Mouse (Mus musculus): ENCODE results near the gene Phactr2. TPM values are rescaled to one million over a fixed set of nuclear protein-coding genes. Genes with fewer than 3 reads are reported as not detected.

The Phactr2 gene
- polyA plus RNA-seq, 1 experiment from 2014 or later, result 7.5 TPM

DNA sequence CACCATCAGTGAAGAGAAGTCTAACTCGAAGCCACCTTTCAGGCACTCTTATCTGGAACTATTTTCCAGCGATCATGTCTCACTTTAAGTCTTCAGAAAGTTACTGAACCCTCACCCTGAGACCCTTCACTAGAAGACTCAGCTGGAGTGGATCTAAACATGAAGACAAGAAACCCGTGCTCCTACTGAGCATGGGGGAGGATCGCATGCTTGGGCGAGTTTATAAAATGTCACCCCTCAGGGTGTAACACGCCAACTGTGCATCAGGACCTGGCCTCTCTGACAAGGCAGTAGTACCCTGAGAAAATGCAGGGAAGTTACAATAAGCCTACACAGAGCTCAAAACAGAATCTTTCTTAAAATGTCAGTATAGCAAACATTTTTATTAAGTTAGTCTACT is 161.6 kb downstream of the Phactr2 start:
- H3K4me2 ChIP-seq (ENCODE audit: low read depth, low read length), result no peak overlapping the region
- no peak overlapping the region for H3K27ac ChIP-seq (ENCODE audit: low read depth, low read length)
- no peaks in the 10 kb centered on the region for H3K9me3 ChIP-seq (ENCODE audit: control insufficient read depth, low read length)
- no peak for ATAC-seq (ENCODE audit: low read depth)
- WGBS, result 62% methylated on average over 6 of the region's 6 CpGs
- no peak overlapping the region for H3K9ac ChIP-seq (replicated peaks; ENCODE audit: low read depth, low read length)
- no peaks in the 10 kb centered on the region for H3K4me1 ChIP-seq (ENCODE audit: control insufficient read depth, insufficient read depth, low read length)
- H3K27me3 ChIP-seq (ENCODE audit: control insufficient read depth, insufficient read depth, low read length), result no peaks in the 10 kb centered on the region
- no peak overlapping the region for H3K4me3 ChIP-seq (ENCODE audit: low read depth, low read length)
- no peaks in the 10 kb centered on the region for H3K36me3 ChIP-seq (ENCODE audit: control insufficient read depth, insufficient read depth, low read length)

DNA sequence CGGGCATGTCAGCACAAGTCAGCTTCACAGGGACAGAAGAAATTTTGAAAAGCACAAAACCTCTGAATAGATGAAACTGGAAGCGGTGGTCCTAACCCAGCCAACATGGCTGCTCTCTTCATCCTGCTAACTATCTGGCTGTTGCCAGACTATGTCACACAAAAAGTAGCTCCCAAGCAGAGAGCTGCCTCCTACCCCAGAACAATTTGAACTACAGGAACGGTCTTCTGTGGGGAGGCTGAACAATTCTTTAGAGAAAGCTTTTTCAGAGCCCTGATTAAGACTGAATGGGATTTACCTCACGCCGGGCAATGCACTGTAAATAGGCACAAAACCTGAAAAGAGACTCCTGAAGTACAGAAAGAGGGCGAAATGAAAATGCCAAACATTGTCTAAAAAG is 162.6 kb downstream of the Phactr2 start:
- WGBS, result 53% methylated on average over 6 of the region's 6 CpGs
- Histone ChIP-seq H3K27me3 (ENCODE audit: control insufficient read depth, insufficient read depth, low read length) (no peaks in the 10 kb centered on the region), H3K4me3 (ENCODE audit: low read depth, low read length) (no peak overlapping the region), H3K4me2 (ENCODE audit: low read depth, low read length) (no peak overlapping the region), H3K36me3 (ENCODE audit: control insufficient read depth, insufficient read depth, low read length) (no peaks in the 10 kb centered on the region), H3K4me1 (ENCODE audit: control insufficient read depth, insufficient read depth, low read length) (no peaks in the 10 kb centered on the region), H3K9ac (replicated peaks; ENCODE audit: low read depth, low read length) (no peak overlapping the region), H3K9me3 (ENCODE audit: control insufficient read depth, low read length) (no peaks in the 10 kb centered on the region), H3K27ac (ENCODE audit: low read depth, low read length) (no peak overlapping the region)
- ATAC-seq (ENCODE audit: low read depth), result no peak

DNA sequence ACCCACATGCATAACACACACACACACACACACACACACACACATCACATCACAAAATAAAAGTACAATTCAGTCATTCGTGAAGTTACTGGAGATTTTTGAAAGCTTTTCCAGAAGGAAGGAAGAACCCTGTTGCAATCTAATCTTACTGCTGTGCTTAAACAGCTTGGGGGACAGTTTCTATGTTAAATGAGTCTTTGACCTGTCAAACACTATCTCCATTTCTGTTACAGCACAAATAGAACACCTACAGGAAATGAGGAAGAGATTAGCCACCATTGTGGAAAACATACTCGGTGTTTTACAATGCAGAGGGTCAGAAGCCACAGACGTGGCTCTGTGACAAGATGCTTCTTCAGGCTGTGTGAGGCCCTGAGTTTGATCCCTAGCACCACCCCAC is 164.1 kb downstream of the Phactr2 start:
- H3K27me3 ChIP-seq (ENCODE audit: control insufficient read depth, insufficient read depth, low read length), result no peaks in the 10 kb centered on the region
- H3K36me3 ChIP-seq (ENCODE audit: control insufficient read depth, insufficient read depth, low read length), result no peaks in the 10 kb centered on the region
- H3K4me2 ChIP-seq (ENCODE audit: low read depth, low read length), result no peak overlapping the region
- H3K9me3 ChIP-seq (ENCODE audit: control insufficient read depth, low read length), result no peaks in the 10 kb centered on the region
- no peak overlapping the region for H3K27ac ChIP-seq (ENCODE audit: low read depth, low read length)
- H3K4me1 ChIP-seq (ENCODE audit: control insufficient read depth, insufficient read depth, low read length), result no peaks in the 10 kb centered on the region
- ATAC-seq (ENCODE audit: low read depth), result no peak
- 80% methylated on average over 3 of the region's 3 CpGs for WGBS
- H3K9ac ChIP-seq (replicated peaks; ENCODE audit: low read depth, low read length), result no peak overlapping the region
- H3K4me3 ChIP-seq (ENCODE audit: low read depth, low read length), result no peak overlapping the region

DNA sequence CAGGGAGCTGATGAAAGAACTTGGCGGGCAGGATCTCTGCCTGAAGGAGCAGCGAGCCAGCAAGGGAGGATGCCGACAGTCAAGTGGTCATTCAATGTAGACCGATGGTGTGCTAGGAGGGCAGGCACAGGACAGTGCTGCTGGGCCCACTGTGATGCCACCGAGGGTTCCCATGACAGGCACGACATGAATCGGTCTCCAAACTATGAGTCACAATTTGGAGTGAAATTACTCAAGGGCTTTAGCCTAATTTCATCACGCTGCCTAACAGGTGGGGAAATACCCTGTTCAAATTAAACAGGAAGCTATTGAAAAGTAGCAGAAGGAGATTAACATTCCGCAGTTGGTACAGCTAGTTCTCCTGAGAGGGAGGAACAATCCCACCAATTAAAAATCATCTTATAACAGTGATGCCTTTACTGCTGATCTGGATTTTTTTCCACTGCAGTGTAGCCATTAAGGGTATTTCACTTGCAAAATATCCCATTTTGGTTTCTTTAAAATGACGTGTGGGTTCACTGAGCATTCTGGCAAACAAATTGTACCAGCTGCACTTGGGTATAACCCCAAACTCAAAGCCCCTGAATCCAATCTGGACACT is 169.5 kb downstream of the Phactr2 start:
- H3K36me3 ChIP-seq (ENCODE audit: control insufficient read depth, insufficient read depth, low read length), result no peaks in the 10 kb centered on the region
- no peak overlapping the region for H3K27ac ChIP-seq (ENCODE audit: low read depth, low read length)
- 82% methylated on average over 10 of the region's 10 CpGs for WGBS
- H3K9me3 ChIP-seq (ENCODE audit: control insufficient read depth, low read length), result no peaks in the 10 kb centered on the region
- no peaks in the 10 kb centered on the region for H3K4me1 ChIP-seq (ENCODE audit: control insufficient read depth, insufficient read depth, low read length)
- no peak overlapping the region for H3K4me3 ChIP-seq (ENCODE audit: low read depth, low read length)
- no peak for ATAC-seq (ENCODE audit: low read depth)
- no peaks in the 10 kb centered on the region for H3K27me3 ChIP-seq (ENCODE audit: control insufficient read depth, insufficient read depth, low read length)
- H3K9ac ChIP-seq (replicated peaks; ENCODE audit: low read depth, low read length), result no peak overlapping the region
- H3K4me2 ChIP-seq (ENCODE audit: low read depth, low read length), result no peak overlapping the region

- no peak overlapping the region for H3K27ac ChIP-seq (ENCODE audit: low read depth, low read length)
- no peak overlapping the region for H3K9ac ChIP-seq (replicated peaks; ENCODE audit: low read depth, low read length)
- no peaks in the 10 kb centered on the region for H3K4me1 ChIP-seq (ENCODE audit: control insufficient read depth, insufficient read depth, low read length)
- no peak overlapping the region for H3K4me3 ChIP-seq (ENCODE audit: low read depth, low read length)
- no peak for ATAC-seq (ENCODE audit: low read depth)
- H3K9me3 ChIP-seq (ENCODE audit: control insufficient read depth, low read length), result no peaks in the 10 kb centered on the region
- H3K36me3 ChIP-seq (ENCODE audit: control insufficient read depth, insufficient read depth, low read length), result no peaks in the 10 kb centered on the region
- H3K4me2 ChIP-seq (ENCODE audit: low read depth, low read length), result no peak overlapping the region
- WGBS, result 74% methylated on average over 13 of the region's 13 CpGs
- H3K27me3 ChIP-seq (ENCODE audit: control insufficient read depth, insufficient read depth, low read length), result no peaks in the 10 kb centered on the region
Measured at GRCm38 (mm10) chr10:13303271-13304265, 170.6 kb downstream of the Phactr2 start.

DNA sequence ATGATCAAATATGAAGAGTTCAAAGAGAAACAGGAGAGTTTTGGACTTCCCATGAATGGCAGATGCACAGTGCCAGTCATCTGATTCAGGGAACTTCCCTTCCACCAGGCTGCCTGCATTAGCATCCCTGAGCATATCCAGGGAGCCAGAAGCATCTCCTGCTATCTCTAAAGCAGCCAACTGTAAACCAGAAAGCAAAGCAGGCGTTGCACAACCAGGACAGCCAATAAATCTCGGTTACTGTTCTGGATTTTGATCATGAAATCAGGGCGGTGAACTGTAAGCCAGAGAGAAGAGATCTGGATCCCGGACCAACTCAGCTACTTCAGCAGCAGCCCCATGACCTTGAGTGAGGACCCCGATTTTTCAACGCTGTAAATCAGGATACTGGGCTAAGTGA is 173.6 kb downstream of the Phactr2 start:
- H3K4me2 ChIP-seq (ENCODE audit: low read depth, low read length), result no peak overlapping the region
- ATAC-seq (ENCODE audit: low read depth), result no peak
- 76% methylated on average over 6 of the region's 6 CpGs for WGBS

DNA sequence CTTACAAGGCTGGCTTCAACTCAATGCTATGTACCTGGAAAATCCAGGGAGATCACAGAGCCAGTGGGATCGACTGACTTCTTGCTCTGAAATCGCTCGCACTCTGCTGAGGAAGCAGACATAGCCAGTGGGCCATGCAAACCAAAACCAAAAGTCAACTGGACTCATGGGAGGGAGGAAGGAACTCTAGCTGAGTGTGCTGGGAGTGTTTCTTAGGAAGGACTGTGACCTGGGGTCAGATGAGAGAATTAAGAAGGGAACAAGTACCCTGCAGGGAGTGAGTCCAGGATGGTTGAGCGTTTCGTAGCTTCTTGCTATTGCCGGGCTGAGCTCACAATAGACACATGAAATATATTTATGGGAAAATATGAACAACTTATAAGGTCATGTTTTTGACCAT is 174.0 kb downstream of the Phactr2 start:
- Histone ChIP-seq H3K4me2 (ENCODE audit: low read depth, low read length) (no peak overlapping the region), H3K4me1 (ENCODE audit: control insufficient read depth, insufficient read depth, low read length) (no peaks in the 10 kb centered on the region), H3K9ac (replicated peaks; ENCODE audit: low read depth, low read length) (no peak overlapping the region), H3K36me3 (ENCODE audit: control insufficient read depth, insufficient read depth, low read length) (no peaks in the 10 kb centered on the region), H3K27ac (ENCODE audit: low read depth, low read length) (no peak overlapping the region), H3K4me3 (ENCODE audit: low read depth, low read length) (no peak overlapping the region), H3K9me3 (ENCODE audit: control insufficient read depth, low read length) (no peaks in the 10 kb centered on the region), H3K27me3 (ENCODE audit: control insufficient read depth, insufficient read depth, low read length) (no peaks in the 10 kb centered on the region)
- 84% methylated on average over 6 of the region's 6 CpGs for WGBS
- no peak for ATAC-seq (ENCODE audit: low read depth)

More for the DNA sequence above, 173.6 kb downstream of the Phactr2 start:
- no peaks in the 10 kb centered on the region for H3K27me3 ChIP-seq (ENCODE audit: control insufficient read depth, insufficient read depth, low read length)
- H3K4me3 ChIP-seq (ENCODE audit: low read depth, low read length), result no peak overlapping the region
- no peak overlapping the region for H3K27ac ChIP-seq (ENCODE audit: low read depth, low read length)
- no peaks in the 10 kb centered on the region for H3K4me1 ChIP-seq (ENCODE audit: control insufficient read depth, insufficient read depth, low read length)
- no peaks in the 10 kb centered on the region for H3K9me3 ChIP-seq (ENCODE audit: control insufficient read depth, low read length)
- H3K36me3 ChIP-seq (ENCODE audit: control insufficient read depth, insufficient read depth, low read length), result no peaks in the 10 kb centered on the region
- H3K9ac ChIP-seq (replicated peaks; ENCODE audit: low read depth, low read length), result no peak overlapping the region

- ATAC-seq (ENCODE audit: low read depth), result no peak
- H3K4me3 ChIP-seq (ENCODE audit: low read depth, low read length), result no peak overlapping the region
- 93% methylated on average over 2 of the region's 2 CpGs for WGBS
- H3K9ac ChIP-seq (replicated peaks; ENCODE audit: low read depth, low read length), result no peak overlapping the region
- H3K27me3 ChIP-seq (ENCODE audit: control insufficient read depth, insufficient read depth, low read length), result no peaks in the 10 kb centered on the region
- H3K27ac ChIP-seq (ENCODE audit: low read depth, low read length), result no peak overlapping the region
- no peaks in the 10 kb centered on the region for H3K36me3 ChIP-seq (ENCODE audit: control insufficient read depth, insufficient read depth, low read length)
- H3K9me3 ChIP-seq (ENCODE audit: control insufficient read depth, low read length), result no peaks in the 10 kb centered on the region
- H3K4me1 ChIP-seq (ENCODE audit: control insufficient read depth, insufficient read depth, low read length), result no peaks in the 10 kb centered on the region
- no peak overlapping the region for H3K4me2 ChIP-seq (ENCODE audit: low read depth, low read length)
Measured at GRCm38 (mm10) chr10:13294886-13295285, 179.3 kb downstream of the Phactr2 start.

GRCm38 (mm10) chr10:13292026-13292425 is 182.2 kb downstream of the Phactr2 start:
- no peak overlapping the region for H3K27ac ChIP-seq (ENCODE audit: low read depth, low read length)
- H3K4me3 ChIP-seq (ENCODE audit: low read depth, low read length), result no peak overlapping the region
- H3K9ac ChIP-seq (replicated peaks; ENCODE audit: low read depth, low read length), result no peak overlapping the region
- no peaks in the 10 kb centered on the region for H3K9me3 ChIP-seq (ENCODE audit: control insufficient read depth, low read length)
- no peaks in the 10 kb centered on the region for H3K36me3 ChIP-seq (ENCODE audit: control insufficient read depth, insufficient read depth, low read length)
- H3K4me2 ChIP-seq (ENCODE audit: low read depth, low read length), result no peak overlapping the region
- H3K4me1 ChIP-seq (ENCODE audit: control insufficient read depth, insufficient read depth, low read length), result no peaks in the 10 kb centered on the region
- ATAC-seq (ENCODE audit: low read depth), result peak; percentile 60; the same call in 1 of the 2 replicates
- H3K27me3 ChIP-seq (ENCODE audit: control insufficient read depth, insufficient read depth, low read length), result no peaks in the 10 kb centered on the region
- WGBS, result 2% methylated on average over 2 of the region's 2 CpGs

Data from neural tube, embryonic 14.5 days (tissue).